Mouse (Mus musculus) neural tube, postnatal 0 days (tissue): Measurements from ENCODE around the gene Gins3. TPM values are rescaled to one million over a fixed set of nuclear protein-coding genes. Genes with fewer than 3 reads are reported as not detected.

Source experiments
- polyA plus RNA-seq: library from polyadenylated mRNA; unstranded; fragments of >200 nt; fragmentation: Nextera tagmentation; extraction: Ambion mirVana; gene quantifications from 2 replicates; pipeline ENCODE4 v1.2.1, GENCODE M21; 2015

Gins3 gene
- polyA plus RNA-seq = 3.9 and 4.6 TPM in 2 replicates

GRCm38 (mm10) chr8:95633262-95634062 is at the start of gene Gins3:
Gene Gins3, plus strand, starts transcription at chr8:95633453.

GRCm38 (mm10) chr8:95676631-95677030 is 43.4 kb downstream of the Gins3 start, which contains the start of gene Ndrg4:
Gene Ndrg4, plus strand, starts transcription at chr8:95676980.

Other genes with a start within 250 kb of the Gins3 start
- 121 and 128 TPM in 2 replicates for gene Cfap20, start 198.6 kb upstream of the Gins3 start, polyA plus RNA-seq
- gene Csnk2a2, start 143.4 kb upstream of the Gins3 start, polyA plus RNA-seq = 10.6 and 12.3 TPM in 2 replicates
- 1.7 and 2.3 TPM in 2 replicates for gene Ccdc113, start 99.4 kb upstream of the Gins3 start, polyA plus RNA-seq
- 0.10 TPM in 1 of 2 replicates, not detected in the other for gene Prss54, start 57.1 kb upstream of the Gins3 start, polyA plus RNA-seq
- 759 and 799 TPM in 2 replicates for gene Ndrg4, start 43.5 kb downstream of the Gins3 start, polyA plus RNA-seq
- gene Setd6, start 82.4 kb downstream of the Gins3 start, polyA plus RNA-seq = 33.3 and 33.4 TPM in 2 replicates
- 19.3 and 22.8 TPM in 2 replicates for gene Cnot1, start 174.0 kb downstream of the Gins3 start, polyA plus RNA-seq
- 270 and 337 TPM in 2 replicates for gene Sap18b, start 191.9 kb downstream of the Gins3 start, polyA plus RNA-seq
- 17.4 and 17.8 TPM in 2 replicates for gene Slc38a7, start 220.1 kb downstream of the Gins3 start, polyA plus RNA-seq